Mouse (Mus musculus) embryo, embryonic 11.5 days (tissue): ENCODE data around the gene Zfp277.

Experiments used
- DNase-seq: peaks from one replicate; pipeline ENCODE4 v3.0.0-alpha.2; 2012; ENCODE audit warnings: low read depth, low spot score

Zfp277 gene

GRCm38 (mm10) chr12:40445206-40445605 is 496 bp downstream of the Zfp277 start:
- no peak for DNase-seq

- DNase-seq = no peak
These were observed 7.7 kb downstream of the Zfp277 start for GRCm38 (mm10) chr12:40438049-40438448.

GRCm38 (mm10) chr12:40434101-40434500 is 11.6 kb downstream of the Zfp277 start:
- DNase-seq = no peak

- no peak for DNase-seq
These were observed 14.6 kb downstream of the Zfp277 start for GRCm38 (mm10) chr12:40431075-40431474.

- no peak for DNase-seq
These were observed 15.7 kb downstream of the Zfp277 start for GRCm38 (mm10) chr12:40429976-40430375.

GRCm38 (mm10) chr12:40427606-40428005 is 18.1 kb downstream of the Zfp277 start:
- DNase-seq = no peak

- no peak for DNase-seq
These were observed 20.7 kb downstream of the Zfp277 start for GRCm38 (mm10) chr12:40424991-40425390.

GRCm38 (mm10) chr12:40417257-40417656 is 28.4 kb downstream of the Zfp277 start:
- DNase-seq = no peak

- DNase-seq = no peak
These were observed 30.3 kb downstream of the Zfp277 start for GRCm38 (mm10) chr12:40415312-40415925.

- no peak for DNase-seq
These were observed 30.9 kb downstream of the Zfp277 start for GRCm38 (mm10) chr12:40414682-40415311.

- DNase-seq = no peak
These were observed 45.9 kb downstream of the Zfp277 start for GRCm38 (mm10) chr12:40399812-40400211.

GRCm38 (mm10) chr12:40399386-40399785 is 46.3 kb downstream of the Zfp277 start:
- no peak for DNase-seq

- DNase-seq = no peak
These were observed 46.8 kb downstream of the Zfp277 start for GRCm38 (mm10) chr12:40398916-40399315.

- no peak for DNase-seq
These were observed 52.8 kb downstream of the Zfp277 start for GRCm38 (mm10) chr12:40392869-40393268.

- no peak for DNase-seq
These were observed 54.4 kb downstream of the Zfp277 start for GRCm38 (mm10) chr12:40391262-40391661.

- DNase-seq = no peak
These were observed 57.9 kb downstream of the Zfp277 start for GRCm38 (mm10) chr12:40387786-40388185.

- DNase-seq = no peak
These were observed 60.4 kb downstream of the Zfp277 start for GRCm38 (mm10) chr12:40385301-40385700.

- DNase-seq = no peak
These were observed 62.0 kb downstream of the Zfp277 start for GRCm38 (mm10) chr12:40383718-40384117.

- no peak for DNase-seq
These were observed 63.2 kb downstream of the Zfp277 start for GRCm38 (mm10) chr12:40382539-40382938.

- DNase-seq = no peak
These were observed 63.9 kb downstream of the Zfp277 start for GRCm38 (mm10) chr12:40381824-40382223.

GRCm38 (mm10) chr12:40381173-40381801 is 64.4 kb downstream of the Zfp277 start:
- no peak for DNase-seq

- DNase-seq = no peak
These were observed 66.2 kb downstream of the Zfp277 start for GRCm38 (mm10) chr12:40379538-40379923.
